Mouse (Mus musculus) hindlimb bud, embryonic 11.5 days (tissue): ENCODE data around the gene Ccdc167.

Source experiments
- DNase-seq: peaks from one replicate; pipeline ENCODE4 v3.0.0-alpha.2; 2012; ENCODE audit warnings: low read depth, low spot score; ENCODE audit errors: extremely low spot score

Ccdc167 gene

GRCm38 (mm10) chr17:29716732-29717445 is at the start of gene Ccdc167:
Gene Ccdc167, minus strand, starts transcription at chr17:29717044.
- DNase-seq: peak; percentile 97

- no peak for DNase-seq
Measured at GRCm38 (mm10) chr17:29765380-29765779, 48.5 kb upstream of the Ccdc167 start.

GRCm38 (mm10) chr17:29762551-29762950 is 45.7 kb upstream of the Ccdc167 start:
- DNase-seq: no peak

- DNase-seq: no peak
Measured at GRCm38 (mm10) chr17:29761938-29762337, 45.1 kb upstream of the Ccdc167 start.

- no peak for DNase-seq
Measured at GRCm38 (mm10) chr17:29760404-29761375, 43.8 kb upstream of the Ccdc167 start.

GRCm38 (mm10) chr17:29759963-29760362 is 43.1 kb upstream of the Ccdc167 start:
- DNase-seq: no peak

GRCm38 (mm10) chr17:29756381-29756780 is 39.5 kb upstream of the Ccdc167 start:
- no peak for DNase-seq

- no peak for DNase-seq
Measured at GRCm38 (mm10) chr17:29754510-29754909, 37.7 kb upstream of the Ccdc167 start.

GRCm38 (mm10) chr17:29747466-29747865 is 30.6 kb upstream of the Ccdc167 start:
- no peak for DNase-seq

- DNase-seq: no peak
Measured at GRCm38 (mm10) chr17:29737849-29738804, 21.3 kb upstream of the Ccdc167 start.

- no peak for DNase-seq
Measured at GRCm38 (mm10) chr17:29736448-29737014, 19.7 kb upstream of the Ccdc167 start.

- no peak for DNase-seq
Measured at GRCm38 (mm10) chr17:29732522-29732921, 15.7 kb upstream of the Ccdc167 start.

GRCm38 (mm10) chr17:29731953-29732325 is 15.1 kb upstream of the Ccdc167 start:
- DNase-seq: no peak

- DNase-seq: no peak
Measured at GRCm38 (mm10) chr17:29731266-29731952, 14.6 kb upstream of the Ccdc167 start.

- DNase-seq: no peak
Measured at GRCm38 (mm10) chr17:29730510-29731265, 13.8 kb upstream of the Ccdc167 start.

- DNase-seq: no peak
Measured at GRCm38 (mm10) chr17:29728082-29728481, 11.2 kb upstream of the Ccdc167 start.

- no peak for DNase-seq
Measured at GRCm38 (mm10) chr17:29725027-29725620, 8.3 kb upstream of the Ccdc167 start.

- DNase-seq: no peak
Measured at GRCm38 (mm10) chr17:29724610-29725009, 7.8 kb upstream of the Ccdc167 start.
